Mouse (Mus musculus) myocyte (in vitro differentiated cells): ENCODE measurements around the gene Sox5.

Experiments used
- MAX ChIP-seq: IDR thresholded peaks from one replicate; pipeline ENCODE4 v1.6.1; 2011; ENCODE audit warnings: low read depth, mild to moderate bottlenecking, control low read depth
- MYOG ChIP-seq, 3 experiments: IDR thresholded peaks; one replicate each; pipeline ENCODE4 v1.6.1; 2011; ENCODE audit warnings: control low read depth in 2 of 3, low read depth in 2 of 3, mild to moderate bottlenecking in 2 of 3; ENCODE audit not compliant: insufficient read length in 2 of 3, control insufficient read depth in 1 of 3, insufficient read depth in 1 of 3
- POLR2A ChIP-seq: IDR thresholded peaks from one replicate; pipeline ENCODE4 v1.6.1; 2011; ENCODE audit warnings: low read depth, mild to moderate bottlenecking, control low read depth, moderate library complexity; ENCODE audit not compliant: insufficient read length

GRCm38 (mm10) chr6:144181083-144181866, 600.5 kb downstream of the Sox5 start:
- TF ChIP-seq MAX (no peak), POLR2A (no peak), MYOG (IDR thresholded peaks at IDR 0.05; ENCODE audit: control insufficient read depth in 1 of 3, insufficient read depth in 1 of 3, insufficient read length in 2 of 3, low read depth in 2 of 3) (no peak)
